Mouse (Mus musculus): ENCODE measurements at regions not wholly inside any gene's neighbourhood (a gene's known extent, or its start where the extent isn't known, plus 50 kb on each side); places are given as distances from the start of the nearest gene placed in this dataset.
A peak's percentile ranks its signal among the peaks of the same experiment; 100 is the strongest.

DNA sequence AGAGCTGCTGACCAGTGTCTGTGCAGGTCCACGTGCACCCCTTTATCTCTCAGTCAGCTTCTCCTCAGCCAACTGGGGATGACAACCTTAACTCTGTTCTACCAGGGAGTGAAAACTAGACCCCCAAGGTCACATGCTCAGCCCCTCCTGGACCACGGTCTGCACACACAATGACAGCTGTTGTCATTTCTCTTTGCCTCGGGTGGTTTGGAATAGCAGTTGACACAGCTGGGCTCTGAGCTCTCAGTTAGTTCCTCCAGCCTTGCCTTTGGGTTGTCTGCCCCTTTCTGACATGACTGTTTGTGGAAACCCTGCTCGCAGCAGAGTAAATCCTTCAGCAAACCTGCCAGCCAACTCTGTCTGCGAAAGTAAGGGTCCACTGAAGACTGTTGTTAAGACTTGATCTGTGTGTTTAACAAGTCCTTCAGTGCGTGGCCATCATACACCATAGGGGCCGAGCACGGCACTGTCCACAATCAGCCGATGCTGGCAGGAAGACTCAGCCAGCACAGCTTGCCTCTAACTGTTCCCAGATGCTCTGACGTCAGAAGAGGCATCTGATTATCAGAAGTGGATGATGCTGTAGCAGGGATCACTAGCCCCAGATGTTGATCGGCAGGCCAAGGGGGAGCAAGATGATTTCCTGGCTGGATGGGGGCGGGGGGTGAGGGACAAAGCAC, 106.7 kb upstream of the Lrig1 start:
- Histone ChIP-seq H3K4me1 (peaks cover 15% of the 10 kb centered on the region), H3K4me3 (replicated peaks) (no peak overlapping the region), H3K9ac (no peak overlapping the region), H3K27ac (peak overlapping the region; percentile 33; the same call in 1 of the 2 replicates), H3K9me3 (no peaks in the 10 kb centered on the region), H3K27me3 (replicated peaks) (no peaks in the 10 kb centered on the region), H3K36me3 (no peaks in the 10 kb centered on the region), H3K4me2 (no peak overlapping the region)
- 0 out of 2 replicates have a peak, but pooled peaks have one; percentile 29 for ATAC-seq (ENCODE audit: insufficient read depth, low FRiP score, low read depth)
- WGBS, result 49% methylated on average over 12 of the region's 12 CpGs

DNA sequence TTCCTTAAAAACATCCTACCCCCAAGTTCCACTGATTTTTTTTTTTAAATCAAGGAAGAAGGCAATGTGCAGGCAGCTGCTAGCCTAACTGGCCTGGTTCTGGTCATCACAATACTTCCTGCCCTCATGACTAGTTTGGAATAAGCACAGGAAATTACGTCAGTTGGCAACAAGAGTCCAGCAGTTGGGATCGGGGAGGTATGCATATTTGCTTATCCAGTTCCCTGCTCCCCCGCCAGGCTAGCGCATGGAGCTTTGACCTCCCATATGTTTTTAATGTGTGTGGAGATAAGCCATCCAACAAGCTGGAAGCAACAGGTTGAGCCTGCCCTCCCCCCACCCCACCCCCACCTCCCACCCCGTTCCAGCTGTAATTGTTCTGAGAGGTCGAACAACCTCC, 105.7 kb upstream of the Lrig1 start:
- Histone ChIP-seq H3K4me3 (replicated peaks) (no peak overlapping the region), H3K36me3 (no peaks in the 10 kb centered on the region), H3K27me3 (replicated peaks) (no peaks in the 10 kb centered on the region), H3K27ac (no peak overlapping the region), H3K4me1 (peaks cover 15% of the 10 kb centered on the region), H3K9ac (no peak overlapping the region), H3K4me2 (no peak overlapping the region), H3K9me3 (no peaks in the 10 kb centered on the region)
- WGBS, result 23% methylated on average over 6 of the region's 6 CpGs
- no peak for ATAC-seq (ENCODE audit: insufficient read depth, low FRiP score, low read depth)

DNA sequence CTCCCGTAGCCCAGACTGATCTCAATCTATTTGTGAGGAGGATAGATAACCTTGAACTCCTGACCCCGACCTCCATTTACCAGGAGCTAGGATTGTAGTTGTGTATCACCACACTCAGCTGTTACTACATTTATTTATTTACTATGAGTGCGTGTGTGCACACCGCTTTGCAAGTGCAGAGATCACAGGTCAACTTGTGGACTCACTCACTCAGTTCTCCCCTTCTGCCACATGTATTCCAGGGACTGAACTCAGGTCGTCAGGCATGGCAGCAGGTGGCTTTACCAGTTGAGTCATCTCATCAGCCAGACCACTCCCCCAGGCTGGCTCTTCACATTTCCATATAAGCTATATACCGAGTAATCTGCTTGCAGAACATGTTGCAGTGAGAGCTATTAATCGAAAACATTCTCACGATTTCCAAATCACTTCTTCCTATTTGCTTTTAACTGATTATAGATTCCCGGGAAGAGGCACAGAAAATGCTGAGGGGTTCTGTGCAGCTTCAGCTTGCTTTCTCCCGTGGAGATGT, 104.4 kb upstream of the Lrig1 start:
- no peak overlapping the region for H3K4me2 ChIP-seq
- H3K9me3 ChIP-seq, result no peaks in the 10 kb centered on the region
- no peak for ATAC-seq (ENCODE audit: insufficient read depth, low FRiP score, low read depth)
- no peaks in the 10 kb centered on the region for H3K36me3 ChIP-seq
- H3K4me1 ChIP-seq, result peaks cover 15% of the 10 kb centered on the region
- H3K27ac ChIP-seq, result no peak overlapping the region
- no peak overlapping the region for H3K4me3 ChIP-seq (replicated peaks)
- H3K9ac ChIP-seq, result no peak overlapping the region
- WGBS, result 61% methylated on average over 10 of the region's 10 CpGs
- H3K27me3 ChIP-seq (replicated peaks), result no peaks in the 10 kb centered on the region

DNA sequence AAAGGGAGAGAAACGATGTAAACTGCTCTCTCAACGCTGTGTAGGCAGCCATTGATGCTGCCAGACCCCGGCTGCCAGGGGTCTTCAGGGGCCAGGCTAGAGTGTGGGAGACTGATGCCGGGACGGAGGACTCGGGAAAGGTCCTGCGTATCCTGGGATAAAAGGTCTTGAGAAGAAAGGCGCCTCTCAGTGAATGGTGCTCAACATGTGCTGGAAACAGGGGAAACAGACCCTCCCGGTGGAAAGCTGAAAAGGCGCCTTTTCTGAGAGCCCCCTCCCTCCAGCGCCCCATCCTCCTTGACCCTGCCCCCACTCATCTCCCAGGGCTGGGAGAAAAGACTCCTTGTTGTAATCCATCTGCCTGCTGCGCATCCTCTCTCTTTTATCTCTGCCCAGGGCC, 101.1 kb upstream of the Lrig1 start:
- Histone ChIP-seq H3K27ac (no peak overlapping the region), H3K4me3 (replicated peaks) (peak overlapping the region; percentile 15; the same call in 1 of the 2 replicates), H3K36me3 (no peaks in the 10 kb centered on the region), H3K27me3 (replicated peaks) (no peaks in the 10 kb centered on the region), H3K9me3 (no peaks in the 10 kb centered on the region), H3K9ac (no peak overlapping the region), H3K4me2 (0 out of 2 replicates have a peak overlapping the region, but pooled peaks have one; percentile 6), H3K4me1 (peaks cover 15% of the 10 kb centered on the region)
- WGBS, result 44% methylated on average over 12 of the region's 12 CpGs
- no peak for ATAC-seq (ENCODE audit: insufficient read depth, low FRiP score, low read depth)

DNA sequence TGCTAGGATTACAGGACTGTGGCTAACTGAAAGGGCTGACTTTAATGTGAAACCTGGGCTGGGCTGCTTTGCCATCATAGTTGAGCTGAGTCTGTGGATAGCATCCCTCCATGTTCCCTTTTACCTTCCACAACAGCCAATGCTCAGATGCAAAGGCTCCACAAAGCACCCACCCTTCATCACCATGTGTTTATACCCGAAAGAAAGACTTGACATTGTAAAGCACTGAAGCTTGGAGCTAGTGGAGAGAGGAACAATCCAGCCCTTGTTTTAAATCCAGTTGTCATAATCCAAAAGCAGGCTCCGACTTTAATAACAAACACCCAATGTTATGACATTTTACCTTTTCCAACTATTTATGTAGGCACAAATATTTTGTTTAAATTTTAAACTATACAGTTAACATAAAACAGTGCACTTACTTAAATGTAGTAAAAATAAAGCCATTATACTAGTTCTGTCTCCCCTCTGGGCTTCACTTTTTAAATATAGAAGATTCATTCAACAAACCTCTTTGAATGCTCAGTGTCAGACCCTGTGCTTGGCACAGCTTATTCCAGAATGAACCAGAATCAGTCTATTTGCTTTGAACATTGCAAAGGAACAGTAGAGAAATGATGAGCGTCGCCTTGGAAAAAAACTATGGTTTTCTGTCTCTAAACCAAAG, 98.7 kb upstream of the Lrig1 start:
- 62% methylated on average over 4 of the region's 4 CpGs for whole genome bisulfite sequencing
- H3K27ac ChIP-seq, result peak overlapping the region; percentile 65; the same call in 1 of the 2 replicates
- no peak for ATAC-seq (ENCODE audit: insufficient read depth, low FRiP score, low read depth)

DNA sequence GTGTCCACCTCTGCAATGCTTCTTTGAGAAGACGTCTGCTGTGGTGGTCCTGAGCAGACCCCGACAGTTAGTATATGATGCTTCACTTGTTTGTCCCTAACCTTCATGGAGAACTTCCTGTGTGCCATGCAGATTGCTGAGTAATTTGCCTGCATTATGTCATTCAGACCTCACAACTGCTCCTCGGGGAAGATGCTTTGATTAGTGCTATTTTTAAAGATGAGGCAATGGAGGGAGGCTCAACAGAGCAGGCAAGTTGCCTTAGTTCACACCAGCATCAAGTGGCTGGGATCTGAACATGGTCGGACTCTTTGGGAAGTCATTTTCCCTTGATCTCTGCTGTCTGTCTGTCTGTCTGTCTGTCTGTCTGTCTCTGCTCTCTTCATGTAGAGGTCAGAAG, 95.5 kb upstream of the Lrig1 start:
- 66% methylated on average over 4 of the region's 4 CpGs for WGBS
- Histone ChIP-seq H3K36me3 (no peaks in the 10 kb centered on the region), H3K27me3 (replicated peaks) (no peaks in the 10 kb centered on the region), H3K9me3 (no peaks in the 10 kb centered on the region), H3K4me2 (no peak overlapping the region), H3K9ac (no peak overlapping the region), H3K4me1 (no peaks in the 10 kb centered on the region), H3K27ac (no peak overlapping the region), H3K4me3 (replicated peaks) (no peak overlapping the region)
- no peak for ATAC-seq (ENCODE audit: insufficient read depth, low FRiP score, low read depth)

More for the DNA sequence above, 98.7 kb upstream of the Lrig1 start:
- Histone ChIP-seq H3K9ac (no peak overlapping the region), H3K4me2 (no peak overlapping the region), H3K9me3 (no peaks in the 10 kb centered on the region), H3K27me3 (replicated peaks) (no peaks in the 10 kb centered on the region), H3K4me3 (replicated peaks) (no peak overlapping the region), H3K4me1 (no peaks in the 10 kb centered on the region), H3K36me3 (no peaks in the 10 kb centered on the region)

DNA sequence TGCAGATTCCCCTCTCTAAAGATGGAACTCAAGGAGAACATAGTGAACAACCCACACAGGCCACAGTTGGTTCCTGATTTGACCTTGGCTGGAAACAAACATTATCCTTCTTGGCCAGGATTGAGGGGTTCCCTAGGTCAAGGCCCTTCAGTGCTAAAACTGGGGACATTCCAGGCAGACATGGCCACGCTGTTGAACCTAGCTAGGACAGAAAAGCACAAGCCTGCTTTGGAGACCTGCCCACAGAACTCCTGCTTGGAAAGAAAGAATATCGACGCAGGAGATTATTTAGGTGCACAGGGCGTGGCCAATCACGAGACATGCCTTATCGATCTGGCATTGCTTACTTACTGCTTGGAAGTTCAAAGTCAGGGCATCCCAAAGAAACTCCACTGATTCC, 93.6 kb upstream of the Lrig1 start:
- Histone ChIP-seq H3K9ac (no peak overlapping the region), H3K4me1 (0 out of 2 replicates have a peak, but pooled peaks cover 4% of the 10 kb centered on the region), H3K27ac (no peak overlapping the region), H3K9me3 (no peaks in the 10 kb centered on the region), H3K36me3 (no peaks in the 10 kb centered on the region), H3K4me2 (no peak overlapping the region), H3K27me3 (replicated peaks) (no peaks in the 10 kb centered on the region), H3K4me3 (replicated peaks) (no peak overlapping the region)
- 75% methylated on average over 6 of the region's 6 CpGs for WGBS
- no peak for ATAC-seq (ENCODE audit: insufficient read depth, low FRiP score, low read depth)

DNA sequence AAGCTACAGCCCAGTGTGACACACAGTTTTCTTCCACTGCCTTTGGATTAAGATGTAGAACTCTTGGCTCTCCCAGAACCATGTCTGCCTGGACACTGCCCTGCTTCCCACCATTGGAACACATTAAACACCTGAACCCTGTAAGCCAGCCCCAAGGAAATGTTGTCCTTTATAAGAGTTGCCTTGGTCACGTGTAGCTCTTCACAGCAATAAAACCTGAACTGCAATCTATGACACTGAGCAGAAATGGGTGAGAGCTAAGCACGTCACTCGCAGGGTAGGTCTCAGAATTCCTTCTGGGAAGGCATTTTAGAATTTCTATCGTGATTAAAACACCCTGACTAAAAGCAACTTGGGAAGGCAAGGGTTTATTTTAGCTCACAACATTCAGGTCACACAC, 92.4 kb upstream of the Lrig1 start:
- H3K4me2 ChIP-seq, result no peak overlapping the region
- H3K9ac ChIP-seq, result no peak overlapping the region
- no peaks in the 10 kb centered on the region for H3K27me3 ChIP-seq (replicated peaks)
- 0 out of 2 replicates have a peak, but pooled peaks cover 4% of the 10 kb centered on the region for H3K4me1 ChIP-seq
- H3K36me3 ChIP-seq, result no peaks in the 10 kb centered on the region
- H3K9me3 ChIP-seq, result no peaks in the 10 kb centered on the region
- ATAC-seq (ENCODE audit: insufficient read depth, low FRiP score, low read depth), result no peak
- H3K27ac ChIP-seq, result no peak overlapping the region
- H3K4me3 ChIP-seq (replicated peaks), result no peak overlapping the region
- WGBS, result 73% methylated on average over 4 of the region's 4 CpGs

DNA sequence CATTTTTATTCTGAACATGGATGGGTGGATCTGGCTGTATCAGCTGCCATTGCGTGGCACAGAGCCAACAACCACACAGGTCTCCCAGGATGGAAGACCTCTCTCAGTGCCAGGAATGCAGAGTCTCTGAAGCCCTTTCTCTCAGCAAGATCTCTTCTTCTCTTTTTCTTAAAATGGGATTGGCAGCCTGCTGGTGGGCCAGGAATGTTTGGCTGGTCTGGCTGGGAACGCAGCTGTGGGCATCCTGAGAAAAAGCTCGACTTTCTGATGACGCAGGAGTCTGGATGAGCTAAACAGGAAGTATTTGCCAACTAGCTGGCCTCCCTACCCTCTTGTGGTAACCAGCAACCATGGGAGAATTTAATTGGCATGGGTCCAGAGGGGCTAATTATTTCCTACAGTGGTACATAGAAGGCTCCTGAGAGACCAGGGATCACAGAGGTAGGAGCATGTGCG, 89.4 kb upstream of the Lrig1 start:
- Histone ChIP-seq H3K36me3 (no peaks in the 10 kb centered on the region), H3K9me3 (no peaks in the 10 kb centered on the region), H3K4me1 (0 out of 2 replicates have a peak, but pooled peaks cover 4% of the 10 kb centered on the region), H3K4me2 (no peak overlapping the region), H3K27me3 (replicated peaks) (no peaks in the 10 kb centered on the region), H3K9ac (no peak overlapping the region), H3K27ac (no peak overlapping the region), H3K4me3 (replicated peaks) (no peak overlapping the region)
- ATAC-seq (ENCODE audit: insufficient read depth, low FRiP score, low read depth), result no peak
- WGBS, result 66% methylated on average over 5 of the region's 5 CpGs

DNA sequence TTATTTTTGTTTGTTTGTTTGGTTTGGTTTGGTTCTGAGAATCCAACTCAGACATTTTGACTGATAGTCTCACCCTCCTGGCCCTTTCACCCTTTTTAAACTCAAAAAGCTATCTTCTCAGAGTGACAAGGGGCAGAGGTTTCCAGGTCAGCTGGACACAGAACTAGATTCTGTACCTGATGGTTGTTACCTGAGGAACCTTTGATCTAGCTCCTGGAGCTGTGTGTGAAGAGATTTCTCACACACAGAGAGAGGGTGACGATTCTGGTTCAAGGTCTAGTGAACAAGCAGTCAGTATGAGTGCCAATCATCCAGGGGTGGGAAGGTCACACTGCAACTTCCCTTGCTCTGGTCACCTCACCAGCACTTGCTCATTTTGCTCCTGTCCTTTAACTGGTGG, 83.5 kb upstream of the Lrig1 start:
- 78% methylated on average over 1 of the region's 1 CpGs for WGBS
- H3K9me3 ChIP-seq, result no peaks in the 10 kb centered on the region
- H3K4me2 ChIP-seq, result no peak overlapping the region

DNA sequence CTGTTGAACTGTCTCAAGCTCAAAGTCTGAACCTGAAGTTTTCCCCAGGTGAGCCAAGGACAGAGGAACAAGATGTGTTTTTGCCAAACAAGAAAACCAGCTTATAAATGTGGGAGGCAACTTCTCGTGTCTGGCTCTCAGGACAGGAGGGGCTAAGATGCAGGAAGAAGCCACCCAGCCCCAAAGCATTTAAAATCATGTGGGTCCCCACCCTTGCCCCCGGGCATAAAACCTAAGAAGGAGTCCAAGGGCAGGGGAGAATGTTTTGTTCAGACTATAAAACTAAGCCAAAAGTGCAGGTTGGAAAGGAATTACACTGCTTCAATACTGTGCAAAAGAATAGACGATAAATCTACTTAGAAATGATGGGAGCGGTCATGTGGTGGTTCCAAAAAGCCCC, 80.7 kb upstream of the Lrig1 start:
- Histone ChIP-seq H3K4me3 (replicated peaks) (no peak overlapping the region), H3K4me2 (no peak overlapping the region), H3K27ac (no peak overlapping the region), H3K36me3 (no peaks in the 10 kb centered on the region), H3K9me3 (no peaks in the 10 kb centered on the region), H3K9ac (no peak overlapping the region), H3K4me1 (peaks cover 10% of the 10 kb centered on the region), H3K27me3 (replicated peaks) (no peaks in the 10 kb centered on the region)
- WGBS, result 59% methylated on average over 4 of the region's 4 CpGs
- ATAC-seq (ENCODE audit: insufficient read depth, low FRiP score, low read depth), result no peak

More for the DNA sequence above, 83.5 kb upstream of the Lrig1 start:
- H3K9ac ChIP-seq, result no peak overlapping the region
- H3K27ac ChIP-seq, result no peak overlapping the region
- H3K36me3 ChIP-seq, result no peaks in the 10 kb centered on the region
- no peak for ATAC-seq (ENCODE audit: insufficient read depth, low FRiP score, low read depth)
- H3K4me1 ChIP-seq, result peaks cover 4% of the 10 kb centered on the region
- H3K4me3 ChIP-seq (replicated peaks), result no peak overlapping the region
- H3K27me3 ChIP-seq (replicated peaks), result no peaks in the 10 kb centered on the region

DNA sequence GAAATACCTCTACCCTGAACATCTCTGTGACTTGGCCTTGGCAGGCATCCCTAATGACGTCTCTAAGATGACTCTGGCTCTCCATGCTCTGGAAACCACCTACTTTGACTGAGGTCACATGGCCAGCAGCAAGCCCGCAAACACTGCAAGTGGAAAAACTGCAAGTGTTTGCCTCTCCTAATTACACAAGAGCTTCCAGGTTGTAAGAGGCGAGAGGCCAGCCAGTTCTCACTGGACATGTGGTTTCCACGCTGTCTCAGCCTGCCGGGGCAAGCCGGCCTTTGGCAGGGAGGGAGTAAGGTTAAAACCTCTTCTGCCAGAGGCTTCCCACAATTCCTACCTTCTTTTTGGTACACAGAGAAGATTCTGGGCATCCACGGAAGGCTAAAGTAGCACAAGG, 79.9 kb upstream of the Lrig1 start:
- Histone ChIP-seq H3K4me1 (peaks cover 10% of the 10 kb centered on the region), H3K9me3 (no peaks in the 10 kb centered on the region), H3K27ac (0 out of 2 replicates have a peak overlapping the region, but pooled peaks have one; percentile 1), H3K4me2 (no peak overlapping the region), H3K9ac (no peak overlapping the region), H3K4me3 (replicated peaks) (no peak overlapping the region), H3K27me3 (replicated peaks) (no peaks in the 10 kb centered on the region), H3K36me3 (no peaks in the 10 kb centered on the region)
- WGBS, result 40% methylated on average over 7 of the region's 7 CpGs
- ATAC-seq (ENCODE audit: insufficient read depth, low FRiP score, low read depth), result no peak
